Mouse (Mus musculus) inflammation-experienced regulatory T-cells, adult 6 months (primary cell): ENCODE data around the gene Pigx. TPM values are rescaled to one million over a fixed set of nuclear protein-coding genes. Genes with fewer than 3 reads are reported as not detected.
A peak's percentile ranks its signal among the peaks of the same experiment; 100 is the strongest.

Source experiments
- ATAC-seq: one replicate; pipeline ENCODE4 v1.8.0; 2017
- polyA plus RNA-seq, 3 experiments: library from polyadenylated mRNA; unstranded; fragments of 100-300 nt; shearing (Covaris generic); gene quantifications; one replicate each; pipeline ENCODE4 v1.2.1; 2017

The Pigx gene
- polyA plus RNA-seq, result 100 to 1,000 TPM; 117 to 133 (median 130) TPM

GRCm38 (mm10) chr16:32099638-32100150 is at the start of gene Pigx, which contains the start of gene Cep19:
TSS of gene Pigx (minus strand) at chr16:32099740.
TSS of gene Cep19 (plus strand) at chr16:32099800.
- peak; percentile 94 for ATAC-seq

- ATAC-seq, result no peak
Measured at GRCm38 (mm10) chr16:32147589-32148207, 48.2 kb upstream of the Pigx start.

- ATAC-seq, result no peak
Measured at GRCm38 (mm10) chr16:32144592-32144991, 45.1 kb upstream of the Pigx start.

GRCm38 (mm10) chr16:32143766-32144165 is 44.2 kb upstream of the Pigx start:
- ATAC-seq, result no peak

GRCm38 (mm10) chr16:32138954-32139353 is 39.4 kb upstream of the Pigx start:
- no peak for ATAC-seq

GRCm38 (mm10) chr16:32135842-32136357 is 36.4 kb upstream of the Pigx start:
- ATAC-seq, result no peak

- ATAC-seq, result no peak
Measured at GRCm38 (mm10) chr16:32133148-32133547, 33.6 kb upstream of the Pigx start.

- peak; percentile 92 for ATAC-seq
Measured at GRCm38 (mm10) chr16:32130190-32130826, 30.8 kb upstream of the Pigx start.

- peak; percentile 49 for ATAC-seq
Measured at GRCm38 (mm10) chr16:32129449-32130189, 30.1 kb upstream of the Pigx start.

GRCm38 (mm10) chr16:32127046-32127445 is 27.5 kb upstream of the Pigx start:
- ATAC-seq, result no peak

- no peak for ATAC-seq
Measured at GRCm38 (mm10) chr16:32125364-32125763, 25.8 kb upstream of the Pigx start.

GRCm38 (mm10) chr16:32124444-32125335 is 25.1 kb upstream of the Pigx start:
- ATAC-seq, result no peak

GRCm38 (mm10) chr16:32124020-32124419 is 24.5 kb upstream of the Pigx start:
- ATAC-seq, result no peak

- ATAC-seq, result no peak
Measured at GRCm38 (mm10) chr16:32120454-32120853, 20.9 kb upstream of the Pigx start.

GRCm38 (mm10) chr16:32116186-32116585 is 16.6 kb upstream of the Pigx start:
- no peak for ATAC-seq

- ATAC-seq, result no peak
Measured at GRCm38 (mm10) chr16:32115781-32116180, 16.2 kb upstream of the Pigx start.

- ATAC-seq, result no peak
Measured at GRCm38 (mm10) chr16:32114968-32115695, 15.6 kb upstream of the Pigx start.

- no peak for ATAC-seq
Measured at GRCm38 (mm10) chr16:32114406-32114805, 14.9 kb upstream of the Pigx start.

GRCm38 (mm10) chr16:32113541-32114218 is 14.1 kb upstream of the Pigx start:
- peak; percentile 92 for ATAC-seq

GRCm38 (mm10) chr16:32110951-32111699 is 11.6 kb upstream of the Pigx start:
- ATAC-seq, result no peak
